22 mouse cellular contexts compared by ENCODE assay signal in genomic region chr9:63063525-63063924, GRCm38 (mm10).
"Had no signal": no experiment of that assay in that cellular context is flagged by ENCODE, and none has a peak within 500 bp of the region (broad histone marks: within the 10 kb centered on the region; RNA-seq: fewer than 3 reads in every experiment).

No protein-coding gene starts in this region.

- H3K27me3 ChIP-seq: kidney, embryonic 15.5 days; limb, embryonic 13.5 days; liver, embryonic 13.5 days; lung, embryonic 15.5 days; neural tube, embryonic 12.5 days; neural tube, embryonic 15.5 days had no signal

- ATAC-seq: midbrain, embryonic 15.5 days had no signal

- DNase-seq: kidney, adult 8-10 months; kidney, postnatal 10 days; kidney, postnatal 4 days; liver, embryonic 13.5 days; lung, adult 18-20 months; lung, postnatal 10 days; lung, postnatal 36 days; right cerebral cortex, adult 18-20 months; right cerebral cortex, postnatal 14 days; right cerebral cortex, postnatal 4 days; spleen, adult 18-20 months; thymus, adult 2 months; thymus, postnatal 14 days; thymus, postnatal 4 days had no signal

- H3K4me2 ChIP-seq: kidney, embryonic 15.5 days; limb, embryonic 13.5 days; liver, embryonic 13.5 days; lung, embryonic 15.5 days; midbrain, embryonic 12.5 days; midbrain, embryonic 15.5 days; neural tube, embryonic 12.5 days; neural tube, embryonic 15.5 days had no signal

- H3K4me1 ChIP-seq: liver, embryonic 13.5 days had no signal

- H3K27ac ChIP-seq: kidney, embryonic 15.5 days; limb, embryonic 10.5 days; limb, embryonic 13.5 days; liver, embryonic 13.5 days; lung, embryonic 15.5 days; midbrain, embryonic 12.5 days; midbrain, embryonic 15.5 days; neural tube, embryonic 12.5 days; neural tube, embryonic 15.5 days had no signal

- H3K9me3 ChIP-seq: limb, embryonic 10.5 days; liver, embryonic 13.5 days had no signal

- H3K4me3 ChIP-seq: kidney, embryonic 15.5 days; limb, embryonic 10.5 days; limb, embryonic 13.5 days; liver, embryonic 13.5 days; lung, embryonic 15.5 days; midbrain, embryonic 12.5 days; midbrain, embryonic 15.5 days; neural tube, embryonic 12.5 days; neural tube, embryonic 15.5 days had no signal

- H3K36me3 ChIP-seq: kidney, embryonic 15.5 days; limb, embryonic 10.5 days; limb, embryonic 13.5 days; liver, embryonic 13.5 days; lung, embryonic 15.5 days; midbrain, embryonic 12.5 days; midbrain, embryonic 15.5 days; neural tube, embryonic 12.5 days; neural tube, embryonic 15.5 days had no signal

- H3K9ac ChIP-seq: kidney, embryonic 15.5 days; limb, embryonic 13.5 days; liver, embryonic 13.5 days; lung, embryonic 15.5 days; midbrain, embryonic 12.5 days; midbrain, embryonic 15.5 days; neural tube, embryonic 12.5 days; neural tube, embryonic 15.5 days had no signal
